Mouse (Mus musculus) frontal cortex, postnatal 36 days (tissue): Measurements from ENCODE around the gene Ampd2.
A peak's percentile ranks its signal among the peaks of the same experiment; 100 is the strongest.

ENCODE experiments used
- DNase-seq, 2 experiments: peaks; one replicate each; pipeline ENCODE4 v3.0.0; 2022; ENCODE audit warnings: low spot score in 2 of 2

Ampd2 gene

GRCm38 (mm10) chr3:108094976-108095760 lies 8.7 kb upstream of the Ampd2 start:
- DNase-seq = no peak

- no peak for DNase-seq
Observed at GRCm38 (mm10) chr3:108094146-108094545, 7.7 kb upstream of the Ampd2 start.

GRCm38 (mm10) chr3:108093306-108093705 lies 6.9 kb upstream of the Ampd2 start:
- DNase-seq = no peak

- no peak for DNase-seq
Observed at GRCm38 (mm10) chr3:108092536-108093115, 6.2 kb upstream of the Ampd2 start, which contains the start of gene Gnat2. Gene Gnat2, plus strand, starts transcription at chr3:108092789.

GRCm38 (mm10) chr3:108092030-108092429 lies 5.6 kb upstream of the Ampd2 start:
- DNase-seq = no peak

- DNase-seq = no peak
Observed at GRCm38 (mm10) chr3:108090561-108090960, 4.1 kb upstream of the Ampd2 start.

- no peak for DNase-seq
Observed at GRCm38 (mm10) chr3:108089916-108090315, 3.5 kb upstream of the Ampd2 start.

- no peak for DNase-seq
Observed at GRCm38 (mm10) chr3:108088842-108089380, 2.5 kb upstream of the Ampd2 start.

- no peak for DNase-seq
Observed at GRCm38 (mm10) chr3:108087329-108087728, 878 bp upstream of the Ampd2 start.

- DNase-seq = peak in 1 of 2 experiments; percentile 69
Observed at GRCm38 (mm10) chr3:108085721-108086469, 556 bp downstream of the Ampd2 start.

- peak; percentile 87 to 90 for DNase-seq
Observed at GRCm38 (mm10) chr3:108085281-108085720, 1.1 kb downstream of the Ampd2 start.

- DNase-seq = no peak
Observed at GRCm38 (mm10) chr3:108084767-108085270, 1.6 kb downstream of the Ampd2 start.

- DNase-seq = no peak
Observed at GRCm38 (mm10) chr3:108083904-108084407, 2.5 kb downstream of the Ampd2 start.

GRCm38 (mm10) chr3:108083161-108083560 lies 3.3 kb downstream of the Ampd2 start:
- DNase-seq = no peak

GRCm38 (mm10) chr3:108082251-108082875 lies 4.1 kb downstream of the Ampd2 start:
- no peak for DNase-seq

- no peak for DNase-seq
Observed at GRCm38 (mm10) chr3:108081681-108082080, 4.8 kb downstream of the Ampd2 start.

- no peak for DNase-seq
Observed at GRCm38 (mm10) chr3:108076836-108077235, 9.6 kb downstream of the Ampd2 start.

GRCm38 (mm10) chr3:108072983-108073569 lies 13.4 kb downstream of the Ampd2 start:
- DNase-seq = no peak

GRCm38 (mm10) chr3:108070295-108071293 lies 15.9 kb downstream of the Ampd2 start:
- peak in 1 of 2 experiments; percentile 65 for DNase-seq
